Mouse (Mus musculus): Measurements from ENCODE around the gene Gm37240. TPM values are rescaled to one million over a fixed set of nuclear protein-coding genes. Genes with fewer than 3 reads are reported as not detected.

Gm37240 gene
- polyA plus RNA-seq, 1 experiment from 2014 or later, result 0.43 TPM

DNA sequence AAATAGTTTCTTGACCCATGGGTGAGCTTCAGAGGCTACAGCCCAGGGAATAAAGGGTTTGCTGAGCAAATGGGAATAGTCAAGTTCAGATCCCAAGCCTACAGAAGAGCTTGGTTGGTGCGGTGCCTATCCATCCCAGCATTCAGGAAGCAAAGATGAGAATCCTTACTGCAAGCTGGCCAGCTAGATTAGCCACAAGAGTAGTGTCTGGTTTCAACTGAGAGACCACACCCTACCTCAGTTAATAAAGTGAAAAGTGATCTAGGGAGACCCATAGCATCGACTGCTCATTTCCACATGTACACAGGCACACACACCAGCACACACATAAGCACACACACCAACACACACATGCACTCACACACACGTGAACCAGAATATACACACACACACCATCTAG is 145.6 kb downstream of the Gm37240 start:
- ATAC-seq (replicated peaks; ENCODE audit: low FRiP score), result no peak
- H3K9me3 ChIP-seq (ENCODE audit: control insufficient read depth, low read length), result no peaks in the 10 kb centered on the region
- no peaks in the 10 kb centered on the region for H3K27me3 ChIP-seq (ENCODE audit: control insufficient read depth, insufficient read depth, low read length)
- H3K4me1 ChIP-seq (replicated peaks; ENCODE audit: control insufficient read depth, insufficient read depth, low read length), result no peaks in the 10 kb centered on the region
- no peaks in the 10 kb centered on the region for H3K36me3 ChIP-seq (ENCODE audit: control insufficient read depth, insufficient read depth, low read length)
- DNase-seq (ENCODE audit: low spot score), result no peak
- no peak overlapping the region for H3K27ac ChIP-seq (ENCODE audit: low read depth, low read length)
- no peak overlapping the region for H3K4me3 ChIP-seq (ENCODE audit: low read depth, low read length)
- 89% methylated on average over 3 of the region's 3 CpGs for WGBS
- no peak overlapping the region for H3K9ac ChIP-seq (ENCODE audit: low read length)
- no peak overlapping the region for H3K4me2 ChIP-seq (ENCODE audit: low read depth, low read length, severe bottlenecking)

DNA sequence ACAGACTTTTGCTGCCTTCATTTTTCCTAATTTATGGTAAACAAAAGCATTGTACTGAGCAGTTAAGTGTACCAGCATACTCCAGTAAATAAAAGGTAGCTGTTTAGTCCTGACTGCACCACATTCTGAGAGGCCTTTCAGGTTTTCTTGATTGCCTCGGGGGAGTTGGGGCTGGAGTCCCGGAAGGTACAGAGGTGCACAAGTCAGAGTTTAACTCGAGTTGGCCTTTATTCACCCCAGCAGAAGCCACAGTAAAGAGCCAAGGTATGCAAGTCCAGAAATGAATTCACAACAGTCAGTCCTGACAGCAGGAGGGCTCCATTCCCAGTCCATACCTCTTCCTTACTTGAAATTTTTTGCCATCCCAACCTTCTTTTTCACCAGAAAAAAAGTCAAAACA is 148.7 kb downstream of the Gm37240 start:
- Histone ChIP-seq H3K4me2 (ENCODE audit: low read depth, low read length, severe bottlenecking) (no peak overlapping the region), H3K36me3 (ENCODE audit: control insufficient read depth, insufficient read depth, low read length) (no peaks in the 10 kb centered on the region), H3K9me3 (ENCODE audit: control insufficient read depth, low read length) (no peaks in the 10 kb centered on the region), H3K4me3 (ENCODE audit: low read depth, low read length) (no peak overlapping the region), H3K27me3 (ENCODE audit: control insufficient read depth, insufficient read depth, low read length) (no peaks in the 10 kb centered on the region), H3K4me1 (replicated peaks; ENCODE audit: control insufficient read depth, insufficient read depth, low read length) (no peaks in the 10 kb centered on the region), H3K9ac (ENCODE audit: low read length) (no peak overlapping the region), H3K27ac (ENCODE audit: low read depth, low read length) (no peak overlapping the region)
- 72% methylated on average over 3 of the region's 3 CpGs for WGBS
- ATAC-seq (replicated peaks; ENCODE audit: low FRiP score), result no peak
- no peak for DNase-seq (ENCODE audit: low spot score)

DNA sequence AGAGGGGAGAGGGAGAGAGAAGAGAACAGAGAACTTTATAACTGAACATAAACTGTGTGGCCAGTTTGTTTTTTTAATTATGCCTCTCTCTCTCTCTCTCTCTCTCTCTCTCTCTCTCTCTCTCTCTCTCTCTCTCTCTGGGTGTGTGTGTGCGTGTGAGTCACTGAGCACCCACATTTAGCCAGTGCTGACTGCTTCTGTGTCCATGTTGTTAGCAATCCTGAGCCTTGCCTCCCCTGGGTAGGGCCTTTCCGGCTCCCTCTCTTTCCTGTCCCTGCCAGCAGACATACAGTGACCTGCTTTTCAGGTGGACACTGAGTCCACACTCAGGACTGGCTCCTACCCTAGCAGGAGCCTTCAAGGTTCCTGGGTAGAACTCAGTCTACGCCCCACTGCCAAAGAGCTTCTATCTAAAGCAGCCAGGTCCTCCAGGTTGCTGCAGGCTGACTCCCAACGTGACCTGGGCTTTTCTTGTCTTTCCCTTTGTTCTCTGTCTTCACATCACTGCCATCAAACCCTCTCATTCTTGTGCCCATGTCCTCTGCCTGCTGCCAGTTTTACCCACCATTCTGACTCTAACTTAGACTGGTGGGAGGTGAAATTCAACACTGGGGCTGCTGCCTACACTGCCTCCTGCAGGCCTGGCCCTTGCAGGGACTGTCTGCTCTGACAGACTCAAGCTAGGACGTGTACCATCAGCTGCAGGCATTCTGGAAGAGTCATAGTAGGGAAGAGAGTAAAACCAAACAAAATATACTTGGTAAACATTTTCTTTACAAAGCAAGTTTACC is 153.2 kb downstream of the Gm37240 start:
- DNase-seq (ENCODE audit: low spot score), result no peak
- 68% methylated on average over 4 of the region's 5 CpGs for WGBS
- H3K4me3 ChIP-seq (ENCODE audit: low read depth, low read length), result no peak overlapping the region

DNA sequence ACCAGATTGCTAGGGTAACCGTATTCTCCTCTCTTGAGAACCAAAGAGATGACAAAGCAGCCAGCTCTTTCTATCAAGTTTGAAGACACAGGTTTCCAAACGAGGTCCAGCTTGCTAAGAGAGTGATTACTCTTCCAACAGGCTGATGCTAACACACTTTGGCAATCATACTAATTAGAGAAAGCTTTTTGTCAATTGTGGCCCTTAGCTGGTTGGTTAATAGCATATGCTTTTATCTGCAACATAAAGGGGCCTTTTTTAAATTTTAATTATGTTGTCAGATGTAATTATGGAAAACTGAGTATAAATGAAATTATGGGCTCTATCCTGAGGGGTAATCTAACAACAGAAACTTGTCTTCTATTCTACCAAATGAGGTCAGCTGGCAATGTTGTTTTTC is 160.1 kb downstream of the Gm37240 start:
- H3K4me1 ChIP-seq (replicated peaks; ENCODE audit: control insufficient read depth, insufficient read depth, low read length), result no peaks in the 10 kb centered on the region
- 44% methylated on average over 2 of the region's 2 CpGs for WGBS
- H3K9me3 ChIP-seq (ENCODE audit: control insufficient read depth, low read length), result no peaks in the 10 kb centered on the region
- no peak for DNase-seq (ENCODE audit: low spot score)
- H3K27ac ChIP-seq (ENCODE audit: low read depth, low read length), result no peak overlapping the region
- no peak overlapping the region for H3K9ac ChIP-seq (ENCODE audit: low read length)
- no peak overlapping the region for H3K4me3 ChIP-seq (ENCODE audit: low read depth, low read length)
- no peak overlapping the region for H3K4me2 ChIP-seq (ENCODE audit: low read depth, low read length, severe bottlenecking)
- ATAC-seq (replicated peaks; ENCODE audit: low FRiP score), result no peak
- H3K36me3 ChIP-seq (ENCODE audit: control insufficient read depth, insufficient read depth, low read length), result no peaks in the 10 kb centered on the region
- no peaks in the 10 kb centered on the region for H3K27me3 ChIP-seq (ENCODE audit: control insufficient read depth, insufficient read depth, low read length)

More for the DNA sequence above, 153.2 kb downstream of the Gm37240 start:
- no peak for ATAC-seq (replicated peaks; ENCODE audit: low FRiP score)
- Histone ChIP-seq H3K36me3 (ENCODE audit: control insufficient read depth, insufficient read depth, low read length) (no peaks in the 10 kb centered on the region), H3K9me3 (ENCODE audit: control insufficient read depth, low read length) (no peaks in the 10 kb centered on the region), H3K9ac (ENCODE audit: low read length) (no peak overlapping the region), H3K4me2 (ENCODE audit: low read depth, low read length, severe bottlenecking) (no peak overlapping the region), H3K4me1 (replicated peaks; ENCODE audit: control insufficient read depth, insufficient read depth, low read length) (no peaks in the 10 kb centered on the region), H3K27ac (ENCODE audit: low read depth, low read length) (no peak overlapping the region), H3K27me3 (ENCODE audit: control insufficient read depth, insufficient read depth, low read length) (no peaks in the 10 kb centered on the region)

DNA sequence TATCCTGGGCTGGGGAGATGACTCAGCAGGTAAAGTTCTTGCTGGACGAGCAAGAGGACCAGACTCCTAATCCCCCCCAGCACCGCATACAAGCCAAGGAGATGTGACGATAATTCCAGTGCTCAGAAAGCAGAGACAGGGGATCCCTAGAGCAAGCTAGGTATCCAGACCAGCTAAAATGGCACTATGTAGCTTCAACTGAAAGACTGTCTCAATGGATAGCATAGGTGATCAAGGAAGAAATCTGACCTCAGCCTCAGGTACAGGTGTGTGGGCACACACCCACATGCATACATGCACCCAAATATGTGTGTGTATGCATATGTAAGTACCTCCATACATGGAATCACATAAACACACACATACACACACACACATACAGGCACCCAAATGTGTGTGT is 161.3 kb downstream of the Gm37240 start:
- DNase-seq (ENCODE audit: low spot score), result no peak
- Histone ChIP-seq H3K27ac (ENCODE audit: low read depth, low read length) (no peak overlapping the region), H3K4me2 (ENCODE audit: low read depth, low read length, severe bottlenecking) (no peak overlapping the region), H3K9me3 (ENCODE audit: control insufficient read depth, low read length) (no peaks in the 10 kb centered on the region), H3K27me3 (ENCODE audit: control insufficient read depth, insufficient read depth, low read length) (no peaks in the 10 kb centered on the region), H3K4me1 (replicated peaks; ENCODE audit: control insufficient read depth, insufficient read depth, low read length) (no peaks in the 10 kb centered on the region), H3K36me3 (ENCODE audit: control insufficient read depth, insufficient read depth, low read length) (no peaks in the 10 kb centered on the region), H3K9ac (ENCODE audit: low read length) (no peak overlapping the region), H3K4me3 (ENCODE audit: low read depth, low read length) (no peak overlapping the region)
- ATAC-seq (replicated peaks; ENCODE audit: low FRiP score), result no peak
- 79% methylated on average over 3 of the region's 3 CpGs for WGBS

DNA sequence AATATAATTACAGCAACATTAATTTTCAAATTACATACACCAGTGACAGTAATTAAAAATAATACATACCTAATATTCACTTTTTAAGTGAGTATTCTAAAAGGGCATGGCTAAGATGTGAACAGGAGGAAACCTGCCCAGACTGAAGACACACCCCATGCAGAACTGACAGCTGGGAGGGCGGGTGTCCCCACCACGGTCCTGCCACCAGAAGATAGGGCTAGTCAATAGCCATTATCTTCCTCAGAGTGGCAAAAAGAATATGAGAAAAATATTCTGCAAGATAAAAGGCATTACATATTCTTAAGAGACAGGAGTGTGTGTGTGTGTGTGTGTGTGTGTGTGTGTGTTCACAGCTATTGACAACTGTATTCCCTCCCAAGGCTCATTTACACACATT is 162.2 kb downstream of the Gm37240 start:
- H3K4me3 ChIP-seq (ENCODE audit: low read depth, low read length), result no peak overlapping the region
- H3K9me3 ChIP-seq (ENCODE audit: control insufficient read depth, low read length), result no peaks in the 10 kb centered on the region
- H3K27me3 ChIP-seq (ENCODE audit: control insufficient read depth, insufficient read depth, low read length), result no peaks in the 10 kb centered on the region
- no peaks in the 10 kb centered on the region for H3K4me1 ChIP-seq (replicated peaks; ENCODE audit: control insufficient read depth, insufficient read depth, low read length)
- ATAC-seq (replicated peaks; ENCODE audit: low FRiP score) (no peak), DNase-seq (ENCODE audit: low spot score) (no peak)
- no peak overlapping the region for H3K4me2 ChIP-seq (ENCODE audit: low read depth, low read length, severe bottlenecking)
- no peak overlapping the region for H3K9ac ChIP-seq (ENCODE audit: low read length)
- no peak overlapping the region for H3K27ac ChIP-seq (ENCODE audit: low read depth, low read length)
- 78% methylated on average over 2 of the region's 2 CpGs for WGBS
- no peaks in the 10 kb centered on the region for H3K36me3 ChIP-seq (ENCODE audit: control insufficient read depth, insufficient read depth, low read length)

DNA sequence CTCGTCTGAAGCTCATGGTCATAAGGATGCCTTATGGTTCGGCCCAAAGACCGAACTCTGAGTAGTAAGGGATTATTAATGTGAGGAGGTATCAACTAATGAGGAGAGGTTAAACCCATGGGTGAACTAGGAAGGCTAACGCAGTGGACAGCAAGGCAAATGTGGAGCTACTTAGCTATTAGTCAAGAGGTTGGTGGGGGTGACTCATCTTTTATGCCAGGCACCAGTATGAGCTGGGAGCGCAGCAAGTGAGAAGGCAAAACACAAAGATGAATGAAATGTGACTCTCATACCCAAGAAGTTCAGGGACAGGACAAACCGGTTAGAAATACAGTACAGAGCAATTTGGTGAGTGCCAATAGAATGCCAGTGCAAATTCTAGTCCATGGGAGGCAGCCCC is 164.7 kb downstream of the Gm37240 start:
- no peaks in the 10 kb centered on the region for H3K27me3 ChIP-seq (ENCODE audit: control insufficient read depth, insufficient read depth, low read length)
- no peak overlapping the region for H3K4me3 ChIP-seq (ENCODE audit: low read depth, low read length)
- ATAC-seq (replicated peaks; ENCODE audit: low FRiP score), result no peak
- no peak overlapping the region for H3K4me2 ChIP-seq (ENCODE audit: low read depth, low read length, severe bottlenecking)
- no peaks in the 10 kb centered on the region for H3K9me3 ChIP-seq (ENCODE audit: control insufficient read depth, low read length)
- no peak overlapping the region for H3K27ac ChIP-seq (ENCODE audit: low read depth, low read length)
- 90% methylated on average over 6 of the region's 6 CpGs for WGBS
- H3K4me1 ChIP-seq (replicated peaks; ENCODE audit: control insufficient read depth, insufficient read depth, low read length), result no peaks in the 10 kb centered on the region
- no peaks in the 10 kb centered on the region for H3K36me3 ChIP-seq (ENCODE audit: control insufficient read depth, insufficient read depth, low read length)
- no peak overlapping the region for H3K9ac ChIP-seq (ENCODE audit: low read length)
- no peak for DNase-seq (ENCODE audit: low spot score)

DNA sequence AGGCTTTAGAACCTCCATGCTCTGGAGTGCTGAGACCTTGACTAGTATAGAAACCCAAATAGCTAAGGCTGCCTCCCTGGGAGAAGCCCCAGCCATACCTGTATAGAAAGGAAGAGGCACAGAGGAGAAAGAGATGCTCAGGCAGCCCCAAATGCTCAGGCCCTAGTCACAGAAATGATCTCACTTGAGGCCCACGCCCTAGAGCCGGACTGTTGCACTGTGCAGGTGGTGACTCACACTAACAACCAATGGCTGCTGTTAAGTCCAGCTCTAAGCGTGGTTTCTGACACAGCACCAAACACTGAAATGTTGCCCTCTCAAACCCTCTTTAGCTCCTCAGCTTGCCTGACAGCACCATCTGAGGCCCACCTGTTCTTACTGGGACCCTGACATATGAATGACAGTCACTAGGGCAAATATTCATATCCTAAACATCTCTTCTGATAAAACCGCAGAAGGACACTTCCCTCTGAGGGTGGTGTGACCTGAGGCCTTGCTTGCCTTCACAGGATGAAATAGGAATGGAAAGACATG is 171.5 kb downstream of the Gm37240 start:
- no peak for DNase-seq (ENCODE audit: low spot score)
- Histone ChIP-seq H3K4me3 (ENCODE audit: low read depth, low read length) (no peak overlapping the region), H3K9me3 (ENCODE audit: control insufficient read depth, low read length) (no peaks in the 10 kb centered on the region), H3K9ac (ENCODE audit: low read length) (no peak overlapping the region), H3K4me1 (replicated peaks; ENCODE audit: control insufficient read depth, insufficient read depth, low read length) (no peaks in the 10 kb centered on the region), H3K27me3 (ENCODE audit: control insufficient read depth, insufficient read depth, low read length) (no peaks in the 10 kb centered on the region), H3K27ac (ENCODE audit: low read depth, low read length) (no peak overlapping the region), H3K4me2 (ENCODE audit: low read depth, low read length, severe bottlenecking) (no peak overlapping the region), H3K36me3 (ENCODE audit: control insufficient read depth, insufficient read depth, low read length) (no peaks in the 10 kb centered on the region)
- no peak for ATAC-seq (replicated peaks; ENCODE audit: low FRiP score)
- 86% methylated on average over 4 of the region's 4 CpGs for WGBS

All from forebrain, embryonic 11.5 days (tissue).